Mouse (Mus musculus): ENCODE data around the gene Trmt10b. TPM values are rescaled to one million over a fixed set of nuclear protein-coding genes. Genes with fewer than 3 reads are reported as not detected.

Trmt10b gene
- polyA plus RNA-seq, 1 experiment from 2014 or later = 16.2 TPM

Other genes with a start within 250 kb of the Trmt10b start
- 16.1 and 18.0 TPM in 2 replicates for gene Fbxo10, start 212.5 kb upstream of the Trmt10b start, polyA plus RNA-seq (2016; fragmentation: Nextera tagmentation; extraction: Ambion mirVana)
- 163 and 164 TPM in 2 replicates for gene Tomm5, start 189.0 kb upstream of the Trmt10b start, polyA plus RNA-seq (2016; fragmentation: Nextera tagmentation; extraction: Ambion mirVana)
- 0.96 and 1.00 TPM in 2 replicates for gene Frmpd1, start 112.3 kb upstream of the Trmt10b start, polyA plus RNA-seq (2016; fragmentation: Nextera tagmentation; extraction: Ambion mirVana)
- 12.1 and 14.5 TPM in 2 replicates for gene Dcaf10, start 45.0 kb downstream of the Trmt10b start, polyA plus RNA-seq (2016; fragmentation: Nextera tagmentation; extraction: Ambion mirVana)
- 86.9 and 92.0 TPM in 2 replicates for gene Exosc3, start 45.6 kb downstream of the Trmt10b start, polyA plus RNA-seq (2016; fragmentation: Nextera tagmentation; extraction: Ambion mirVana)
- 86.8 and 89.7 TPM in 2 replicates for gene Slc25a51, start 111.6 kb downstream of the Trmt10b start, polyA plus RNA-seq (2016; fragmentation: Nextera tagmentation; extraction: Ambion mirVana)
- 10.4 and 13.6 TPM in 2 replicates for gene Shb, start 235.3 kb downstream of the Trmt10b start, polyA plus RNA-seq (2016; fragmentation: Nextera tagmentation; extraction: Ambion mirVana)